Comparison of ENCODE assay signal across 12 mouse cellular contexts in the genomic region with DNA sequence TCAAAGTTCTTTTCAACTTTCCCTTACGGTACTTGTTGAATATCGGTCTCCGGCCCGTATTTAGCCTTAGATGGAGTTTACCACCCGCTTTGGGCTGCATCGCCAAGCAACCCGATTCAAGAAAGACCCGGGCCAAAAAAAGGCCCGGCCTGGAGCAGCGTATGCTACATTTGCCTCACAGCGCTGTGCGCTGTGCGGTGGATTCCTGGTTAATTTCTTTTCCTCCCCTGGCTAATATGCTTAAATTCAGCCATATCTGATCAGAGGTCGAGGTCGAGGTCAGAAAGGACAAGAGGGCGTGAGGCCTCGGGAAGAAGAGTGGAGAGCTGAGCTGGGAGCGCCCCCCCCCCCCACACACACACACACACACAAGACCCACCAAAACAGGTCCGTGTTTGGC. TPM values are rescaled to one million over a fixed set of nuclear protein-coding genes. Genes with fewer than 3 reads are reported as not detected.
DNase-seq lines count a peak whose midpoint lies in the region; ATAC-seq and TF ChIP-seq lines count a peak whose summit lies in the region.
"Had no signal": no experiment of that assay in that cellular context is flagged by ENCODE, and none has a peak within 500 bp of the region (broad histone marks: within the 10 kb centered on the region; RNA-seq: fewer than 3 reads in every experiment).

No protein-coding gene starts in this region.

- no peak for TF ChIP-seq EP300 in stomach, postnatal 0 days (optimal IDR thresholded peaks at IDR 0.05)

- ATAC-seq in intestine, embryonic 14.5 days (replicated peaks; ENCODE audit: low FRiP score, low TSS enrichment, low read depth): no peak
- ATAC-seq in intestine, postnatal 0 days: no peak
- no peak for ATAC-seq in stomach, postnatal 0 days (ENCODE audit: low FRiP score, low TSS enrichment)
- ATAC-seq: activated CD4-positive, CD25-positive, alpha-beta regulatory T cell, adult 4 months had no signal

- WGBS in intestine, embryonic 14.5 days: 5% methylated on average over 19 of the region's 19 CpGs
- WGBS in intestine, postnatal 0 days: 8% methylated on average over 19 of the region's 19 CpGs
- WGBS in stomach, postnatal 0 days: 7% methylated on average over 19 of the region's 19 CpGs

- no peak overlapping the region for H3K4me2 ChIP-seq in intestine, embryonic 14.5 days (ENCODE audit: low read length)
- no peak overlapping the region for H3K4me2 ChIP-seq in intestine, postnatal 0 days (replicated peaks; ENCODE audit: low read depth)
- no peak overlapping the region for H3K4me2 ChIP-seq in stomach, postnatal 0 days (replicated peaks; ENCODE audit: low read depth)
- H3K4me2 ChIP-seq: liver, embryonic 13.5 days; neural tube, embryonic 13.5 days; stomach, embryonic 15.5 days had no signal

- no peaks in the 10 kb centered on the region for H3K9me3 ChIP-seq in intestine, embryonic 14.5 days (ENCODE audit: control insufficient read depth, low read length)
- no peaks in the 10 kb centered on the region for H3K9me3 ChIP-seq in intestine, postnatal 0 days (ENCODE audit: control insufficient read depth)
- H3K9me3 ChIP-seq in stomach, postnatal 0 days (ENCODE audit: control insufficient read depth, low read length): no peaks in the 10 kb centered on the region
- H3K9me3 ChIP-seq: liver, embryonic 13.5 days; neural tube, embryonic 13.5 days; stomach, embryonic 15.5 days had no signal

- H3K27me3 ChIP-seq in intestine, embryonic 14.5 days (replicated peaks; ENCODE audit: control insufficient read depth, insufficient read depth, low read length): 0 out of 2 replicates have a peak, but pooled peaks cover 4% of the 10 kb centered on the region
- H3K27me3 ChIP-seq in intestine, postnatal 0 days (replicated peaks; ENCODE audit: control insufficient read depth, insufficient read depth, low read length): no peaks in the 10 kb centered on the region
- no peaks in the 10 kb centered on the region for H3K27me3 ChIP-seq in stomach, postnatal 0 days (ENCODE audit: control insufficient read depth, insufficient read depth, low read length)
- H3K27me3 ChIP-seq: neural tube, embryonic 13.5 days; stomach, embryonic 15.5 days had no signal

- no peak overlapping the region for H3K4me3 ChIP-seq in intestine, embryonic 14.5 days (ENCODE audit: low read depth, low read length)
- no peak overlapping the region for H3K4me3 ChIP-seq in intestine, postnatal 0 days (ENCODE audit: low read depth, low read length)
- no peak overlapping the region for H3K4me3 ChIP-seq in stomach, postnatal 0 days (ENCODE audit: low read depth, low read length)
- H3K4me3 ChIP-seq: liver, embryonic 13.5 days; neural tube, embryonic 13.5 days; stomach, embryonic 15.5 days had no signal

- no peaks in the 10 kb centered on the region for H3K36me3 ChIP-seq in intestine, embryonic 14.5 days (ENCODE audit: control insufficient read depth, insufficient read depth, low read length)
- no peaks in the 10 kb centered on the region for H3K36me3 ChIP-seq in intestine, postnatal 0 days (ENCODE audit: control insufficient read depth, insufficient read depth)
- no peaks in the 10 kb centered on the region for H3K36me3 ChIP-seq in stomach, postnatal 0 days (ENCODE audit: control insufficient read depth, insufficient read depth, low read length)
- H3K36me3 ChIP-seq: liver, embryonic 13.5 days; neural tube, embryonic 13.5 days; stomach, embryonic 15.5 days had no signal

- TF ChIP-seq CTCF in intestine, postnatal 0 days (IDR thresholded peaks at IDR 0.05; ENCODE audit: low read depth): no peak
- TF ChIP-seq CTCF in stomach, postnatal 0 days (IDR thresholded peaks at IDR 0.05; ENCODE audit: low read depth): no peak

- H3K9ac ChIP-seq in intestine, embryonic 14.5 days (ENCODE audit: low read length): no peak overlapping the region
- H3K9ac ChIP-seq in intestine, postnatal 0 days (ENCODE audit: low read depth, low read length): no peak overlapping the region
- no peak overlapping the region for H3K9ac ChIP-seq in stomach, postnatal 0 days (ENCODE audit: low read length)
- H3K9ac ChIP-seq: liver, embryonic 13.5 days; neural tube, embryonic 13.5 days had no signal

- no peak overlapping the region for H3K27ac ChIP-seq in intestine, embryonic 14.5 days (ENCODE audit: low read depth)
- no peak overlapping the region for H3K27ac ChIP-seq in intestine, postnatal 0 days (ENCODE audit: low read depth, low read length)
- no peak overlapping the region for H3K27ac ChIP-seq in stomach, postnatal 0 days (replicated peaks)
- H3K27ac ChIP-seq: liver, embryonic 13.5 days; neural tube, embryonic 13.5 days; stomach, embryonic 15.5 days had no signal

- DNase-seq in intestine, embryonic 14.5 days (ENCODE audit: low spot score): peak; percentile 71
- DNase-seq in right cerebral cortex, postnatal 4 days: peak; percentile 16
- no peak for DNase-seq in right cerebral cortex, adult 18-20 months
- peak; percentile 67 for DNase-seq in embryo, embryonic 11 days
- peak; percentile 30 for DNase-seq in stomach, postnatal 0 days (ENCODE audit: low spot score)
- DNase-seq in urinary bladder, postnatal 10 days (ENCODE audit: low spot score): no peak
- no peak for DNase-seq in right cerebral cortex, postnatal 25 days
- DNase-seq: liver, embryonic 13.5 days had no signal

- H3K4me1 ChIP-seq in intestine, embryonic 14.5 days (replicated peaks; ENCODE audit: control insufficient read depth, insufficient read depth, low read length): no peaks in the 10 kb centered on the region
- no peaks in the 10 kb centered on the region for H3K4me1 ChIP-seq in intestine, postnatal 0 days (replicated peaks; ENCODE audit: control insufficient read depth, insufficient read depth, low read length)
- H3K4me1 ChIP-seq in stomach, postnatal 0 days (replicated peaks; ENCODE audit: control insufficient read depth, insufficient read depth): no peaks in the 10 kb centered on the region
- H3K4me1 ChIP-seq: liver, embryonic 13.5 days; neural tube, embryonic 13.5 days; stomach, embryonic 15.5 days had no signal

RNA-seq across cellular contexts. Expression of a gene that starts 29.0 kb away (rescaled TPM):
- polyA plus RNA-seq in intestine, embryonic 14.5 days (2014; fragmentation: Nextera tagmentation; extraction: Ambion mirVana): 1.4 and 1.9 TPM in 2 replicates
- polyA plus RNA-seq in intestine, postnatal 0 days (2015; fragmentation: Nextera tagmentation; extraction: Ambion mirVana): 1.2 and 1.3 TPM in 2 replicates
- polyA plus RNA-seq in stomach, postnatal 0 days (2015; fragmentation: Nextera tagmentation; extraction: Ambion mirVana): 0.79 and 1.5 TPM in 2 replicates

Comparison
In these comparisons a context has a peak if more than half of its experiments do, and no peak if none do; other contexts are left out.
1. DNase-seq: peak in intestine, embryonic 14.5 days (single experiment), right cerebral cortex, postnatal 4 days (single experiment), embryo, embryonic 11 days (single experiment) and stomach, postnatal 0 days (single experiment); none in right cerebral cortex, adult 18-20 months (single experiment), urinary bladder, postnatal 10 days (single experiment) and right cerebral cortex, postnatal 25 days (single experiment).